Mouse (Mus musculus): Measurements from ENCODE around the gene Tlcd2.

Tlcd2 gene

DNA sequence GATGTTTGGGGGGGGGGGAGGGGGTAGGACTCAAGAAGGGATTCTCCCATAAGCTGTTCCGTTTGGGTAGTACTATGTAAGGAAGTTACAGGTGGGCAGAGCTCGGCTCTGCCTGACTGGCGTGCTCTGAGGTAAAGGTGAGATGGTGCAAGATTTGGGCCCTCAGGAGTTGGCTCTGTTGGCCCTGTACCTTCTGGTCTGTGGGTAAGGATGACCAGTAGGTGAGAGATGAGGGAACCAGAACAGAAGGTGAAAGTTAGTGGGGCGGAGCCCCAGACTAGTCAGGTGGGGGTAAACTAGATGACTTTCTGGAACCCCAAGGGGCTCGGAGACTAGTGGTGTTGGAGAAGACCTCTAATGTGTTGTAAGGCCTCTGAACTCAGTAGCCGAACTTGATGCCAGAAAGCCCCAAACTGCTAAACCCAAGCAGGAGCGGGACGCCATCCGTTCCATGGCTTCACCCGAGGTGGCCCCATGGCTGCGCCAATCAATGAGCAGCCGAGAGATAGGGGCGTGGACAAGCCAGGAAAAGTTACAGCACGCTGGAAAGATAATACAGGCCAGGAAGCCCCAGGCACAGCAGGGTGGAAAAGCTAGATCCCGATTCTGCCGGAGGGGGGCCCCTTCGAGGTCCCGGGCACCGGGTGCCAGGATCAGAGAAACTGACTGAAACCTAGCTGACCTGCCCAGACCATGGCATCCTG lies 6.1 kb downstream of the Tlcd2 start:
- no peak for DNase-seq

DNA sequence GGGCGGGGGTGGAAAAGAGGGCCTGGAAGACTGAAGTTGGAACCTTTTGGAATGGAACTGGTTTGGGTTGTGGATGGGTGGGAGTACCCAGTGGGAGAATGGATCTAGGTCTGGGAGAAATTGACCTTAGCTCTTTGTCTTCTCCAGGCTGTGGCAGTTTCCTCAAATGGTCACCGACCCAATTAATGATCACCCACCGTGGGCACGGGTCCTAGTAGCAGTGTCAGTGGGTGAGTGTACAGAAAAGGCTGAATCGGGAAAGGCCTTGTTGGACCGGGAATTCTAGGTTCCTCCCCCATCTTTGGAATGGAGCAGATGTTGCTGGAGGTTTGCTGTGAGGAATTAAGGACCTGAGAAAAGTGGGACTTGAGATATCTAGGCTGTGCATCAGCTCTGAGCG lies 6.9 kb downstream of the Tlcd2 start:
- no peak for DNase-seq

DNA sequence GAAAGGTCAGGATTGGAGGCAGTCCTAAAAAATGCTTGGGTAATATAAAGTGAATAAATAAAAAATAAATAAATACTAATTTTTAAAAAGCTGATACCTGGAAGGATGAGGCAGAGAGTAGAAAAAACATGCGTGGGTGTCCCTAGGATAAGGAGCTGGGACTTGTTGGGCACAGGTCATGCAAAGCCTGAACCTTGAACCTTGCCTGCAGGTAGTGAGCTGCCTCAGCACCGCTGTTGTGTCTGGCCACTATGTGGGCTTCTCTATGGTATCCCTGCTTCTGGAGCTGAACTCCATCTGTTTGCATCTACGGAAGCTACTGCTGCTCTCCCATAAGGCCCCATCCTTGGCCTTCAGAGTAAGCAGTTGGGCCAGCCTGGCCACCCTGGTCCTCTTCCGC lies 7.7 kb downstream of the Tlcd2 start:
- DNase-seq: no peak

DNA sequence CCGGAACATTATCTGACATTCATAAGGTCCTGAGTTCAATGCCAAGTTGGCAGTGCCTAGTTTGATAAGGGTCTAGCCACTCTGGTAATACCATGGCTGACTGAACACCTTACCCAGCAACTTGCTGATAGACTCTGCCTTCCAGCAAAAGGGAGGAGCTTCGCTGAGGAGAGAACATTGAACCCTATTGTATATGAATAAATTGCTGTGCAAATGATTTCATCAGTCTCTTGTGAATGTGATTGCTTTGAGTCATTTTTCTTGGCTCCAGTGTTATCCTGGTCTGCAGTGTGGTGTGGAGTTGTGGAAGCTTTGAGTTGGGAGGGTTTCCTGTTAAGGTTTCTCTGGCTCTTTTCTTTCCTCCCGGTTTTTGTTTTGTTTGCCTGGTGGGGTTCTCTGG lies 9.2 kb downstream of the Tlcd2 start:
- DNase-seq: no peak

DNA sequence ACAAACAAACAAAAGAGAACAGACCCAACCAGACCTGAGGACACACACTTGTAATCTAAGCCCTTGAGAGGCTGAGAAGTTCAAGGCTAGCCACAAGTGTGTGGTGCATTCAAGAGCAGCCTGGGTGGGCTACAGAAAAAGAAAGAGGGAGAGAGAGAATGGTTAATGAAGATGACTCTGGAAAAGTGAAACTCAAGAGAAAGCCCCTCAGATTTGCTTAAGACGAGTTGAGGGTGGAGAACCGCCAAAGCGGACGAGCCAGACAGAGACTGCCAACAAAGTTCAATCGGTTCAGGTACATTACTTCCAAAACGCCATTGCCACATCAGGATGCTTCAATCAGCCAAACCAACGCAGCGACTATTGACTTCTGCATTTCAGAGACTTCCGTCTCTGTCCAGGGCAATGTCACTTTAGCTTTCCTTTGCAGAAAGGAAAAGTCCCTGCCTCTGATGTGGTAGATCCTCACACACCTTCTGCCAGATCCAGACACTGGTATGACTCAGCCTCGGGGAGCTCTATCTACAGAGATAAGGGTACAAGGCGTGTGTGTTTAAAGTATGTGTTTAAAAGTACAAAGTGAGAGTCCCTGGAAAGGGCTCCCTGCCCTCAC lies 11.1 kb downstream of the Tlcd2 start:
- no peak for DNase-seq

DNA sequence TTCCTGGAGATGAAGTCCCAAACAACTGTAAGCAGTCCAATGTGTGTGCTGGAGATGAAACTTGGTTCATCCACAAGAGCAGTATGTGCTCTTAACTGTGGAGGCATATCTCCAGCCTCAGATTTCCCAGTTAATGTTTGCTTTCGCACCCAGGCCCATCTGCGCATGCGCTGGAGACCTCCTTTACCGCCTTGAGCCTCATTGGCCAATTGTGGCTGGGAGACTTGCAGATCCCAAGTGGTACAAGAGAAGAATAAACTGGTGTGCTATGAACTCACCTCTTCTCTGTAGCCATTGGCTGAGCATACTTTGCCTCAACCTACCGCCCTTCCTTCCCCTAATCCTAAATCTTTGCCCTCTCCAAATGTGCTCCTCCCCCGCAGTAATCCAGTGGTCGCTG lies 11.9 kb downstream of the Tlcd2 start:
- DNase-seq: no peak

DNA sequence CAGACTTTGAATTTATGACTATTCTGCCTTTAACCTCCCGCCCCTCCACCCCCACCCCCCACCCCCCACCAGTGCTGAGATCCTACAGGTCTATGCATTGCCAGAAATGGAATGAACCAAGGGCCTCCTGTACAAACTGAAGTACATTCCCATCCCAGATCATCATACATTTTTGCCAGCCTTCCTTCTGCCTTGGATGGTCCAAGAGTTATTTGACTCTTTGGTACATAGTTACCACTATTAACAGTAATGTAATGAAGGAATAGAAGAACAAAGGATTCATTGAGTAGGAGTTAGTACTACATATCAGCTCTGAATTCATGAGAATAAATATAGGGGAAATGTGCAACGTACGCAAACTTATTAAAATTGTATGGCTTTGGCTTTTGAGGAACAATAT lies 24.7 kb downstream of the Tlcd2 start:
- no peak for DNase-seq

DNA sequence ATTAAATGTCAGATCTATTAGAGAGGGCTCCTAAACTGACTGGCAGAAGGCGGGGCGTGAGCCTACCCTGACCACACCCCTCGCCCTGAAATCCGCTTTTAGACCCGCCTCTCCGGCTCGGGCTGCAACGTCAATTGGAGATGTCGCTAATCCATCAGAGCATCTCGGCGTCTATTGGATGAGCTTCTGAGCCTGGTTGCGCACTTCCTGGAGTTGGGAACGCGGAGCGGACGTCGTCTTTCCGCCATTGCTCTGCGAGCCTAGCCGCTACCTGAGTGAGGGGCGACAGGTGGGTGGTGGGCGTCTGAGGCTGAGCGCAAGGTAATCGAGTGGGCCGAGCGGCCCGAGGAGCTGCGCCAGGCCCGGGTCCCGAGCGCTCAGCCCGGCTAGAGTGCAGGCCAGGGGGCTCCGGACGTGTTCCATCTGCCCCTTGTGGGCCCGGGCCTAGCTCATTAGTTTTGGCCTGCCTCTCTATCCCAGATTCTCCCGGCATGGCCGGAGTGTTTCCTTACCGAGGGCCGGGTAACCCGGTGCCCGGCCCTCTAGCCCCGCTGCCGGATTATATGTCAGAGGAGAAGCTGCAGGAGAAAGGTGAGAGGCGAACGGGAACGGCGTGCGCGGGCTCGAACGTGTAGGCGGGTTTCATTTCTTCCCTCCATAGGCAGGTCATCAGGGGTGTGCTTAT lies 25.2 kb downstream of the Tlcd2 start, which contains the start of gene Prpf8:
Gene Prpf8, plus strand, starts transcription at position 216 of the 685 bp plus-strand sequence.
- DNase-seq: peak; percentile 90

DNA sequence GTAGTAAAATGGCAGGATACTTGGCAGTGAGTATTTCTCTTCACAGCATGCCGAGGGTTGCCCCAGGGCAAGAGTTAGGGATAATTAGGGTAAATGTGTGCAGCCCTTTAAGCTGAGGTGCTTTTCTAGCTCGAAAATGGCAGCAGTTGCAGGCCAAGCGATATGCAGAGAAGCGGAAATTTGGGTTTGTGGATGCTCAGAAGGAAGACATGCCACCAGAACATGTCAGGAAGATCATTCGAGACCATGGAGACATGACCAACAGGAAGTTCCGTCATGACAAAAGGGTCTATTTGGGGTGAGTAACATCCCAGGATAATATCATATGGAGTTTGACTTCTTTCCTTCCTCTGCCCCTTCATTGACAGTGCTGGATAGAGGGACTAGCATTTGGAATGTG lies 26.0 kb downstream of the Tlcd2 start:
- DNase-seq: no peak

DNA sequence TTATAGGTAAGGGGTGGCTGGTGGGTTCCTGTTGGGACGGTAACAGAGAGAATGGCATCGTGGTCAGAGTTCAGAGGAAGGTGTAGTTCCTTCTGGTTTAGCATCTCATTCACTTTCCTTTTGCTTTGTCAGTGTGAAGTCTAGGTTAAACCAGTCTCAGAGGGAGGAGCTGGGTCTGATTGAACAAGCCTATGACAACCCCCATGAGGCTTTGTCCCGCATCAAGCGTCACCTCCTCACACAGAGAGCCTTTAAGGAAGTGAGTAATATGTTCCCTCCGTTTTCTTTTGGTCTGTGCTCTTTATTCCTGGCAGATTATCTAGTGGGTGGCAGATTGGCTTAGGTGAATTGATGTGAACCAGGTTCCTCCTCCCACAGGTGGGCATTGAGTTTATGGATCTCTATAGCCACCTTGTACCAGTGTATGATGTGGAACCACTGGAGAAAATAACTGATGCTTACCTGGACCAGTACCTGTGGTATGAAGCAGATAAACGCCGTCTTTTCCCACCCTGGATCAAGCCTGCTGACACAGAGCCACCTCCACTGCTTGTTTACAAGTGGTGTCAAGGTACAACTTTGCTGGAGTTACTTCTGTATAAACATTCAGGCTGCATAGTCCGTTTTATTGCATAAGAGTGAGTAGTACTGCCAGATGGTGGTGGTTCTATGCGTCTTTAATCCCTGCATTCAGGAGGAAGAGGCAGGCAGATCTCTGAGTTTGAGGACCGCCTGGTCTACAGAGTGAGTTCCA lies 33.0 kb downstream of the Tlcd2 start:
- DNase-seq: no peak

DNA sequence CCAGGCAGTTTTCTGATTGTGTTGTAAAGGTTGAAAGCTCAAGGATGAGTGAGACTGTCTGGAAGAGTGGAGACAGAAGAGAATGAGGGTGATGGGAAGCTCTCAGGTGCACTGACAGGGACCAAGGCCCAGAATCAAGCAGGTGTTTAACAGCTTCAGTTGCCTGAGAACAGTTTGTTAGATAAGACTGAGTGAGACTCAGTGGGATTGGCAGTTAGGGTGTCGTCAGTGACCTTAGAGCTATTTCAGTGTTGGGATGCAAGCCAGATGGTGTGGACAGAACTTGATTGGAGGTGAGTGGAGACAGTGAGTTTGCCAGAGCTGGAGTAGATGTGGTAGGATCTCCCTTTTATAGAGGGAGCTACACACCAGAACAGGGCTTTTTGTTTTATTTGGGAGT lies 36.6 kb downstream of the Tlcd2 start:
- DNase-seq: no peak

DNA sequence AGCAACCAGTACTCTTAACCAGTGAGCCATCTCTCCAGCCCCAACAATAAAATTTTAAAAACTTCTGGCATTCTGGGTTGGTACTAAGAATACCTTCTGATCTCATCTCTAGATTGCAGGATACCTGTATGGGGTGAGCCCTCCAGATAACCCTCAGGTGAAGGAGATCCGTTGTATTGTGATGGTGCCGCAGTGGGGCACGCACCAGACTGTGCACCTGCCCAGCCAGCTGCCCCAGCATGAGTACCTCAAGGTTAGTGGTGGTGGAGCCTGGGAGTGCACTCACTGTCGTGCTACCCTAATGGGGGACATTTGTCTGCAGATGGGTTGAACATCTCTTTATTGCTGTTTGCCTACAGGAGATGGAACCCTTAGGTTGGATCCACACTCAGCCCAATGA lies 46.6 kb downstream of the Tlcd2 start:
- DNase-seq: no peak

DNA sequence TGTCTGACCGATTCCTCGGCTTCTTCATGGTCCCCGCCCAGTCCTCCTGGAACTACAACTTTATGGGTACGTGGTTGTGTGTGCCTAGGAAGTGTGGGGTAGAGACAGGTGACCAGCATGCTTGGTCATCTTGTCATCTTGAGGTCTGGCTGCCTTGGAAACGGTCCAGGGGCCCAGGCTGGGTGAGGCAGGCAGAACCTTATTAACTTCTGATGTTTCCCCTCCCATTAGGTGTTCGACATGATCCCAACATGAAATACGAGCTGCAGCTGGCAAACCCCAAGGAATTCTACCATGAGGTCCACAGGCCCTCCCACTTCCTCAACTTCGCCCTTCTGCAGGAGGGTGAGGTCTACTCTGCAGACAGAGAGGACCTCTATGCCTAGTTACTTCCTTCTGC lies 47.4 kb downstream of the Tlcd2 start:
- DNase-seq: no peak

DNA sequence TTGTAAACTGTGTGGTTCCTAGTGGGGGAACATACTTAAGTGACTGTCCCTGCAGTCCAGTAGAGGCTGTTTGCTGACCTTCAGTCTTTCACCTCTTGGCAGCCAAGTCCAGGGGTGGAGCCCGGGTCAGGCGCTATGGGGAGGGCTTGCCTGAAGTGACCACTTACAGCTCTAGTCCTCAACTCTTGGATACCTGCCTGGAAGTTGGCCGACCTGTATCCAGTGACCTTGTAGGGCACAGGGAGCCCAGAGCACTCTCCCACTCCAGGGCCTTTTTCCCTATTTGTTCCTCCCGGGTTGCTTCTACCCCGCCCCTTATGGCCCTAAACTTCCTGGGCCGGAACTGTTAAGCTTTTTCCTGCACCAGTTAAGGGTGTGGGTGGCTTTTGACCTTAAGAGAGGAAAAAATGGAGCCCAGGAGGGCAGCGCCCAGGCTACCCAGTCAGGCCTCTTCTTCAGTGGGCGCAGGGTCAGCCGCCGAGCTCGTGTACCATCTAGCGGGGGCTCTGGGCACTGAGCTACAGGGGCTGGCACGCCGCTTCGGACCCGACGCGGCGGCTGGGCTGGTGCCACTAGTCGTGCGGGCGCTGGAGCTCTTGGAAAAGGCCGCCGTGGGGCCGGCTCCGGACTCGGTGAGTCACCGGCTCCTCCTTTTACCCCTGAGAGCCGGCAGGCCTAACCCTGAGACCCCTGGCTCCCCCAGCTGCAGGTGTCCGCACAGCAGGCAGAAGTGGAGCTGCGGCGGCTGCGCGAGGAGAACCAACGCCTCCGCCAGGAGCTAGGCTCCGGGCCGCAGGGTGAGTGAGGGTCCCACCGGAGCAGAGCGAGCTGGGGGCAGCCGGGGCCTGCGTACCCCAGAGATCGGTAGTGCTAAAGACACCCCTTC lies 48.5 kb downstream of the Tlcd2 start, which contains the start of gene Rilp:
Gene Rilp, plus strand, starts transcription at position 354 of the 886 bp plus-strand sequence.
- DNase-seq: peak; percentile 71

DNA sequence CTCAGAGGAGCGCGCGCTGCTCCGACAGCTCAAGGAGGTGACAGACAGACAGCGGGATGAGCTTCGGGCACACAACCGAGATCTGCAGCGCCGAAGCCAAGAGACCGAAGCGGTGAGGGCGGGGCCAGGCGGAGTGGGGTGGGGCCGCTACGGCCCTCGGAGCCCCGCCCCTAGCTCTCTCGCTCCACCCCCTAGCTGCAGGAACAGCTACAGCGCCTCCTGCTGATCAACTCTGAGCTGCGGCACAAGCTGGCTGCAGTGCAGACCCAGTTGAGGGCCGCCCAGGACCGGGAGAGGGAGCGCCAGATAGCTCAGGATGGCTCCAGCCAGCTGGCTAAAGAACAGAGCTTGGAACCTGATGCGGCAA lies 49.1 kb downstream of the Tlcd2 start:
- peak; percentile 96 for DNase-seq

DNA sequence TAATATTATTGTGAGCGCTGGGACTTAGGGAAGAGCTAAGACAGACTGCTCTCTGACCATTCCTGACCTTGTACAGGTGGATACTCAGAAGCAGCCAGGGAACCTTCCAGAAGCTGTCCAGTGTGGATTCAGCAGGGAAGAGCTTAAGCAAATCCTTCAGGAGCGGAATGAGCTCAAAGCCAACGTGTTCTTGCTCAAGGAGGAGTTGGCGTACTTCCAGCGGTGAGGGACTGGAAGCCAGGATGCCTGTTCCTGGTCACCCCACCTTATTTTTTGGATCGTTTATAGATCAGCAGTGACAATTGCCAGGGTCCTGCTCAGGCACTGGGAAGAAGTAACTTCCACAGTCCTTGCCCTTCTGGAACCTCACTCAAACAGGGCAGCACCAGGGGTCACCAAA lies 49.7 kb downstream of the Tlcd2 start:
- peak; percentile 49 for DNase-seq

DNA sequence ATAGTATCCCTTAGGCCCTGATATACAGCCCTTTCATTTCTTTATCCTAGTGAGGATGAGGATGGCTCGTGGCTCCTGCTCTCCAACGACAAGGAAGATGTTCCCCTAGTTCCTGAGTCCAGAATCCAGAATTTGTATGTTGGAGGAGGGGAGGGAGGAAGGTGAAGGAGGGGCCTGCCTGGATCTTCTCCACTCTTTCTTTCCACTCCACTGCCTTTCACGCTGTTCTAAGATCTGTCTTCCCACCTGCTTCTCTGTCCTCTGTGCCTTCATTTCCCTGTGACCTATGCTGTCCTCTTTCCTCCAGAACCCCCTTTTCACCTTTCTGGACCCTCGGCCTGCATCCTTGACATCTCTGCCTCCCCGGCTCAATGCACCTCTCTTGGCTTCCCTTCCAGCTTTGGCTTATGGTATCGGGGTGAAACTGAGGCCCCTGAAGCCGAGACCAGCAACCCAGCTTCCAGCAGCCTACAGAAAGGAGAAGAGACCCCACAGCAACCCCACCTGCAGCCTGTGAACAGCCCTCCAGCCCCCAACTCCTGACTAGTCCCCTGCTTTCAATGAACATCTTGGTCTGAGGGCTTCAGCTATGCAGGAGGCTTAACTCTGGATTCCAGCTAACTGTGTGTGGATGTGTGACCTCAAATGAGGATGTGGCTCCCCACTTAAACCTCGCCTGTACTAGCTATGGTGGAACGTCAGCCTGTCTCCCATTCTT lies 50.9 kb downstream of the Tlcd2 start:
- DNase-seq: no peak

DNA sequence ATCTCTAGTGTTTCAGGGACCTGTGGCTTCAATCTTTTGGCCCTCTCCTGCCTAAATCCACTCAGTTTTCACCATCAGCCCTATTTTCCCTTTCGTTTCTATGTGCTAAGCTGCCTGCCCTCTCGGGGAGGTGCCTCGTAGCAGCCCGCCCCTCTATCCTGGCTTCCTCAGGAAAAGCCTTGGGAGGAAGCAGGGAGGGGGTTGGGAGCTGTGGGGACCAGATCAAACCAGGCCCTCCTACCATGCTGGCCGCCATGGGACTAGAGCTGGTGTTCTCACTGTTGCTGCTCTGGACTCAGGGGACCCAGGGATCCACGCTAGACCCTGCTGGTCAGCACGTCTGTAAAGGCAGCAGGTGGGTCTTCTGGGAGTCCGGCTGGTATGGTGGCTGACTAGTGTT lies 51.8 kb downstream of the Tlcd2 start, which contains the start of gene Scarf1:
Gene Scarf1, plus strand, starts transcription at position 205 of the 400 bp plus-strand sequence.
- DNase-seq: no peak

DNA sequence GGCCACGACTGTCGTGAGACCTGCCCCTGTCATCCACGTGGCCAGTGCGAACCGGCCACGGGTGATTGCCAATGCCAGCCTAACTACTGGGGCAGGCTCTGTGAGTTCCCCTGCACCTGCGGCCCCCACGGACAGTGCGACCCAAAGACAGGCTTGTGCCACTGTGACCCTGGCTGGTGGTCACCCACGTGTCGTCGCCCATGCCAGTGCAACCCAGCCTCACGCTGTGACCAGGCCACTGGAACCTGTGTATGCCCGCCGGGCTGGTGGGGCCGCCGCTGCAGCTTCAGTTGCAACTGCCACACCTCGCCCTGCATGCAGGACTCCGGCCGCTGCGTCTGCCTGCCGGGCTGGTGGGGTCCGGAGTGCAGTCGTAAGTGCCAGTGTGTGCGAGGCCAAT lies 53.7 kb downstream of the Tlcd2 start:
- no peak for DNase-seq

DNA sequence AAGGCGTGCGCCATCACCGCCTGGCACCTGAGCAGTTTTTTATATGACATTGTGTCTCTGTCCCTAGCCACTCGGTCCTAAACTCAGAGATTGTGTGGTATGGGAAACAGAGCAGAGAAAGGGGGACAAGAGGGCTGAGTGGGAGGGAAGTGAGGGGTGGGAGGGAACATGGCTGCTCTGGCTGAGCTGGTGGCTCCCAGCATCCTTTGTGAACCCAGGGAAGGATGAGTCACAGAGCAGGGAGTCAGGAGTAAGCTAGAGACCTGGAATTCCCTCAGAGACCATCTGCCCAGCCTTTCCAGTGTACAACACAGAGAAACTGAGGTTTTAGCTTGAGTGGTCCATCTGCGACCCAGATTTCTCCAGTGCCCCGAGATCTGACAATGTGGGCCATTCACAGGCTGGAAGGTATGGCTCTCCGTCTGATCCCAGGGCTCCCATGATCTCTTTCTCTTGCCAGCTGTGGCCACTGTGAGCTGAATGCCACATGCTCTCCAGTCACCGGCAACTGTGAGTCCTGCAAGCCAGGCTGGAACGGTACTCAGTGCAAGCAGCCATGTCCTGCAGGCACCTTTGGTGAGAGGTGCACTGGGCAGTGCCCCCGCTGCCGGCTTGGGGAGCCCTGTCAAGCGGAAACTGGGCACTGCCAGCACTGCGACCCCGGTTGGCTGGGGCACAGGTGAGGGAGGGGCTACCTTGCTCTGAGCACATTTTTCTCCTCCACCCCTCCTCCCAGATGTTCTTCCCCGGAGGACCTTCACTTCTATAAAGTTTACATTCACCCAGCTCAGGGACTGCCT lies 58.5 kb downstream of the Tlcd2 start:
- no peak for DNase-seq
